Mouse (Mus musculus): ENCODE data around the gene Wasf2.

The Wasf2 gene

DNA sequence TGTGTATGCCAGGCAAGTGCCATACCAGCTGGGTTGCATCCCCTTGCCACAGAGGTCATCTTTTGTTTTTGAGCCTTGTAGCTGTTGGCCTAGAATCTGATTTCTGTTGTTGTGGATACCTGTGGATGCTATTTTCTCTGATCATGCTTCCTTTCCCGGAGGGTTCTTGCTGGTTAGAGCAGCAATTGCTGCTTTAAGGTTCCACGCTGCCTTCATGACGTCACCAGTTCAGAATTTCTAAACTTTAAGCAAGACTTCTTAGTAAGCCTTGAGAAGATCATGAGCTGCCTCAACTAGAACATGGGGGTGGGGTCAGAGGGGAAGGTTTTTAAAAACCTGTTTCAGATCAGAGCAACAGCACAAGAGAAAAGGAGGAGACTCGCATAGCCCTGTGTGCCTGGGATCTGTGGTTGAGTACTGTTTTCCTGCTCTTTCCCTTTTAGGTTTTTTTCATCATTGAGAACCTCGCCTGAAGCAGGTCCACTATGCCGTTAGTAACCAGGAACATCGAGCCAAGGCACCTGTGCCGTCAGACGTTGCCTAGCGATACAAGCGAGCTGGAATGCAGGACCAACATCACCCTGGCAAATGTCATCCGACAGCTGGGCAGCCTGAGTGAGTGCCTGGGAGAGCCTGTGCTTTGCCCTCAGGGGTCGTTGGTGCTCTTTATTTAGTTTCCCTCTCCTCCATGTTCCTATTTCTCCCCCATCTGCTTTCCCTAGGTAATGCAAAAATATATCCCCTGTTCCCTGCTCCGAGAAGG lies 45.9 kb downstream of the Wasf2 start:
- DNase-seq (ENCODE audit: low spot score in 2 of 2), result no peak

DNA sequence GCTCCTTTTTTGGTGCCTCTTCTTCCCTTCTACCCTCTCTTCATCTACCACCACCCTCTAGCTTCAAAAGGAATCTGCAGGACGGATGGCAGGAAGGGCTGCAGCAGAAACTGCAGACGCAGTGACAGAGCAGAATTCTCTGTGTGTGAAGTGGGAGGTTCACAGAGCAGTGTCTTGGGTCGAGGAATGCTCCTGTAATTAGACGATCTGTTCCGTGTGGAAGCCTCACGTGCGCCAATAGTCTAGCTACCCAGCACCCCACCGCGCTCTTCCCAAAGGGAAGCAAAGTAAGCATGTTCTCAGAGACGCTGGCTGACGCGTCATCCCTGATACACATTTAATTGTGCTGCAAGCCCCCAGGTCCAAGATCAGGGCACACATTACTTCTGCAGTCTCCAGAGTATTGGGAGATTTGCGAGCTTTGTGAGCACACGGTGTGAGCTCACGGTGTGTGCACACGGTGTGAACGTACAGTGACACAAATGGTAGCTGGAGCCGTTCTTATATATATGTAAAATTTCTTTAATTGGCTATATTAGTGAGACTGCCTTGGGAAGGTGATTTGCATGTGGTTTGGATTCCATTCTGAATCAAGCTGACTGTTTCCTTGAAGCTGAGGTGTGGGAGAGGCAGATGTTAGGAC lies 46.6 kb downstream of the Wasf2 start:
- peak; percentile 58 to 70 for DNase-seq (ENCODE audit: low spot score in 2 of 2)

DNA sequence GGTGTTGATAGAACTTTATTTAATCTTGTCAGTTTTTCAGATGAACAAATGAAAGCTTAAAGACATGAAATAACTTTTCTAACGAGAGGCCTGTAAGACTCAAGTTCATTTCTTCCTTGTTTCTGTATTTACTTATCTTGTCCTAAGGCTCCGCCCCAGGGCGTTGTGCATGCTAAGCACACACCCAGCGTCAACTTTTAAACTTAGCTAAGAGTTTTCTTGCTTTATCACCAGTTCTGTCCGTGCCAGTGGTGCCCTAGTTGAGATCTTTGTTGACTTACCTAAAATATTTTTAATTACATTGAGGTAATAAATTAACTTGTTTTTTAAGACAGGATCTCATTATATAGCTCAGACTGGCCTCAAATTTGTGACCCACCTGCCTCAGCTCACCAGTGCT lies 48.0 kb downstream of the Wasf2 start:
- no peak for DNase-seq (ENCODE audit: low spot score in 2 of 2)

DNA sequence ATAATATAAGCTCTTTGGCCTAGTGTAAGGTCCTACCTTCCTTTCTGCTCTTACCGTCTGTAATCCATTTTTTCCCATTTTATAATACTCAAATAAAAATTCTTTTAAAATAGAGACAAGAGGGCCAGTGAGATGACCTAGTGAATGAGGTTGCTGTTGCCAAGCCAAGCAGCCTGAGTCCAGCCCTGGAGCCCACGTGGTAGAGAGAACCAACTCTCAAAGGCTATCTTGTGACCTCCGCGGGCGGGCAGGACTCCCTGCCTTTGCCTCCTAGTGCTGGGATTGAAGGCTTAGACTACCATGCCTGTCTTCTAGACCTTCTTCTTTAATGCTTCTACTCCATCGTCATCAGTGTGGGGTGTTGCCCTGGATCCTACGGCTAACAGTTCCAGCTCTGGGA lies 49.0 kb downstream of the Wasf2 start:
- no peak for DNase-seq (ENCODE audit: low spot score in 2 of 2)

DNA sequence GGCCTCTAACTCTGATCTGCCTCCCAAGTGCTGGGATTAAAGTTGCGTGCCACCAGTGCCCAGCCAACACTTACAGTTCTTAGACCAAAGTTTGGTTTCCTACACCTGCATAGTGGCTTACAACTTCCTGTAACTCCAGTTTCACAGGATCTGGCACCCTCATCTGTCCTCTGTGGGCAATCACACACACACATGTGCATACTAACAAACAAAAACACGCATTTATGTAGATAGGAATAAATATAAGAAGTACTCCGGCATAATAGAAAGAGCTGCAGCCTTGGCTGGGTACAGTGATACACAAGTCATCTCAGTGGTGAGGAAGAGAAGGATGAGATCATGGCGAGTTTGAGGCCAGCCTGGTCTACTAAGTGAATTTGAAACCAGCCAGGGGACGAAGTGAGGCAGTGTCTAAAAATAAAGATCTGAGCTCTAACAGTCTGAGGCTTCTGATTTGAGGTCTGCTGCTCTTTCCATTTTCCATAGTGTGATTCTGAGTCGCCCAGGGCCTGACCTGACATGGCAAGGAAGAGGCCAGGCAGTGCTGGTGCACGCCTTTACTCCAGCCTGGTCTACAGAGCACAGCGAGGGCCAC lies 52.2 kb downstream of the Wasf2 start:
- DNase-seq (ENCODE audit: low spot score in 2 of 2), result no peak

DNA sequence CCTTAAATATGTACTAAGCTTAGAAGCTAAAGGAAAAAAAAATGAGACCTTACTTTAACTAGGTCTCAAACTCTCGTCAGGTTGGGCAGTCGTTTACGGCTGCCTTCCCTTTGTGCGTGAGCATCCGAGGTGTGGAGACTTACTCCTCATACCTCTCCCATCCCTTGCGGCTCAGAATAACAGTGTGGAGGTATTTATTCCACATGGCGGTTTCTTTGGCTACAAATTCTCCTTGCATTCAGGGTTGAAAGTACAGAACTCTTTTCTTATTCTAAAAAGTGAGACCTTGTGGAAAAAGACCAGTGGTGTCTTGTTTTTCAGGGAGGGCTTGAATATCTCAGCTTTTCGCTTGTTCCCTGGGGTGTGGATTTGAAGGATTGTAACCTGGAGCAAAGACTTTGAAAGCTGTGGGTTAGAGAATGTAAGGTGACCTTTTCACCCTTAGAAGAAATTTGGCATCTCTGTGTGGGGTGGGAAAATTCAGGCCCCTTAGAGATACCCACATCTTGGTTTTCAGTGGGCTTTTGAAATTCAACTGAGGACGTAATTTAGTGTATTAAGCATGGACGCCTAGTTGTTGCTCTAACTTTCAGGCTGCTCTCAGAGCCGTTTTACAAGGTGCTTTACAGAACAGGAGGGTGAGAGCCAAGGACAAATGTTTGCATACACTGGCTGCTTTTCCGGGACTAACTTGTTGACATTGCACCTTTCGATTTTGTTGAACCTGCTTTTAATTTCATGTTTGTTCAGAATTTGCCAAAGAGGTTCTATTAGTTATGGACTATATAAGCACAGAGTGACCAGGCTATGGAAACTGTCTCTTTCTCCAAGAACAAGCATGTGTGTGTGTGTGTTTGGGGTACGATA lies 54.0 kb downstream of the Wasf2 start:
- no peak for DNase-seq (ENCODE audit: low spot score in 2 of 2)

DNA sequence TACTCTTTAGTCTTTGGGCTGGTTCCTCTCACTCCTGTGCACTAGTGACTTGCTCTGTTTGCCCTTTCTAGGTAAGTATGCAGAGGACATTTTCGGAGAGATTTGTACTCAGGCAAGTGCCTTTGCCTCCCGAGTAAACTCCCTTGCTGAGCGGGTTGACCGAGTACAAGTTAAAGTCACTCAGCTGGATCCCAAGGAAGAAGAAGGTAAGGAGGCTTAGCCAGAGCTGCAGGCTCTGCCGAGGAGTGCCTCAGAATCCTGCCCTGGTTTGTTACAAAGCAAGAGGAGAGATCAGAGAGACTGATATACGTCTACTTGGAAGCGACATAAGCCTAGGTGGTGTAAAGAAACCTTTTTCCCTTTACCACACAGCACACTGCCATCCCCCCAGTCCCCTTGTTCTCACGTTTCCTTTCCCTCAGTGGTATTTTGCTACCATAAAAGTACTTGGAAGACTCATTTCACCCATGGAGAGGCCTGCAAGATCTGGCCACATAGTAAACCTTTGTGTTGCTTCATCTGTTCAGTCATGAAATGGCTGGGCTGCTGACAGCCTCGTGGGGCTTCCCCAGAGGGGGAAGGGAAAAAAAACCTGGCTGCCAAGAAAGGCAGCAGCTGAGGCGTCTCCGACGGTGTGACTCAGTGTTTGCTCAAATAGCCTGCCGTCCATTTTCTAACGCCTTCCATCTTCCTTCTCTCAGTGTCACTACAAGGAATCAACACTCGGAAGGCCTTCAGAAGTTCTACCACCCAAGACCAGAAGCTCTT lies 54.8 kb downstream of the Wasf2 start:
- DNase-seq (ENCODE audit: low spot score in 2 of 2), result no peak

DNA sequence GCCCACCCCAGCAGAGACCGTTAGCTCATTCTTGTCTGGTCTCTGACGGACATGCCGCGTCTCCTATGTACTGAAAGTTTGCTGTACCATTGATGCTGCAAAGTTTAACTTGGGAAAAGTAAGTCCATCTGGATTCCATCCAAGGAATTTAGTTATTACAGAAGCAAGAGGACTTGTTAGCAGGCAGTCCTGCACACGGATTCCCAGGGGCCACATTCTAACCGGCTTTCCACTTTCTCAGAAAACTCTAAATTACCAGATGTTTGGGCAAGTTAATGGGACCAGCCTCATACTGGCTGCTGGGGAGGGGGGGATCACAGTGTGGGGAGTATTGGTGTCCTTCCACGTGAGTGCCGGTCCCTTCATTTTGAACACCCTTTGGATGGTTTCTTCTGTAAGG lies 55.6 kb downstream of the Wasf2 start:
- DNase-seq (ENCODE audit: low spot score in 2 of 2), result no peak

DNA sequence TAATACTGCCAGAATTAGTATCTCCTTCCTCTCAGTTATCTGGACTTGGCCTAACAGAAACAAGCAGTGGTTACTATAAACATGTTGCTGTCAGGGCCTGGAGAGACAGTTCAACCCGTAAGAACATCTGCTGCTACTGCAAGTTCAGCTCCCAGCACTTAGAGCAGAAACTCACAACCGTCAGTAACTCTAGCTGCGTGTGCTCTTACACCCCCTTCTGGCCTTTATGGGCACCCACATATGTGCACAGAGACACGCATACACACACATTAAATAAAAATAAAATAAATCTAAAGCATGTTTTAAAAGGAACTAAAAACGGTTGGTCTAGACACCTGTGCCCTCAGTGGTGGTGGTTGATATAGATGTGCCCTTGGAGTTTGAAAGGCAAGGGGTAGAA lies 56.6 kb downstream of the Wasf2 start:
- no peak for DNase-seq (ENCODE audit: low spot score in 2 of 2)

DNA sequence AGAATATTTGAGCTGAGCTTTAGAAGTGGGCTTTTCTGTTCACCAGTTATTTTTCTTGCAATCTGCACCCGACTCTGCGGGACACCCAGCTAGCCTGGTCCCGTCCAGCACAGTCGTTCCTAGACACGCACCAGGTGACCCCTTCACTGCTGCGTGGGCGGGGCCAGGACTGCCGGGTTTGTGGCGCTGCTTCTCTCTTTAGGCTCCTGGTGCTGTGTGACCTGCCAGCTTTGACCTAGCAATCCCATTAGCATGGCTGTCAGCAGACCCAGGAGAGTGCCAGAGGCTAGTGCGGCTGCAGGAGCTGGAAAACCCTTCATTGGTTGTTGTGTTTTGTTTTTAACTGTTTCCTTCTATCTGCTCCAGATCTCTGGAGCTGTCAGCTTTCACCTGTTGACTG lies 59.1 kb downstream of the Wasf2 start:
- no peak for DNase-seq (ENCODE audit: low spot score in 2 of 2)

DNA sequence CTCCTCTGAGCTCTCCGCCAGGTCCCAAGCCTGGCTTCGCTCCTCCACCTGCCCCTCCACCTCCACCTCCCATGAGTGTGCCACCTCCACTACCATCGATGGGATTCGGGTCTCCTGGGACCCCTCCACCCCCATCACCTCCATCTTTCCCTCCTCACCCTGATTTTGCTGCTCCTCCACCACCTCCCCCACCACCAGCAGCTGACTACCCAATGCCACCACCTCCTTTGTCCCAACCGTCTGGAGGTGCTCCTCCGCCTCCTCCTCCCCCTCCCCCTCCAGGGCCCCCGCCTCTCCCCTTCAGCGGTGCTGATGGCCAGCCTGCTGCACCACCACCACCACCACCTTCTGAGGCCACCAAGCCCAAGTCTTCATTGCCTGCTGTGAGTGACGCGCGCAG lies 64.2 kb downstream of the Wasf2 start:
- no peak for DNase-seq (ENCODE audit: low spot score in 2 of 2)

DNA sequence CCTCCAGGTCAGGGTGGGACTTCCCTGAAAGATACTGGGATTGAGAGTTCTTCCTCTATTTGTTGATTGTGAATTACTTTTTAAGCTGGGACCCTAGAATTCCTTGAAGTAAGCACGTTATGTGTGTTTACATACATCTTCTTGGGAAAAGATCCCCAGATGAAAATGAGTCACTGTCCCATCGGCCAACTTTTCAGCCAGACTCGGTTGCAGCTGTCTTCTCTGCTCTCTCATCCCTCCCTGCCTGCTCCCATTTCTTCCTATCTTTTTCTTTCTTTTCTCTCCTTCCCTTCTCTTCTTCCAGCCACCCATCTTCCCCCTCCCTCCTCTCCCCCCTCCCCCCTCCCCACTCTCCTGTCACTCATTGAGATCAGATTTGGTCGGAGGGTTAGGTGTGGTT lies 64.7 kb downstream of the Wasf2 start:
- DNase-seq (ENCODE audit: low spot score in 2 of 2), result no peak

DNA sequence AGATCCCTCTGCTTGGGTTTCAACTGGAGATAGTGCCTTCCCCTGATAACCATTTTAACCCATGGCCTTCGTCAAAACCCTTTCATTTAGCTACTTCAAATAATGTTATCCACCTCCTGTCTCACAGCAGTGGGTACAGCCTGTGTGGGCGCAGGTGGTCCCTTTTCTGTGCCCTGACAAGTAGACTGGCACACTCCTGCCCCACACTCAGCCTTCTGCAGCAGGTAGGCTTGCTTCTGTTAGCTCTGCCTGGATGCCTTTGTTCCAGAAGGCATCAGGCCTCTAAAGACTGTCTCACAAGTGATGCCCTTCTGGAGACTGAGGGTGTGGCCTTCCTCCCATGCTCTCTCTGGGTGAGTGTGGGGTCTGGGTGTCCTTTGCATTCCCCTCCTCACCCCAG lies 65.8 kb downstream of the Wasf2 start:
- no peak for DNase-seq (ENCODE audit: low spot score in 2 of 2)

DNA sequence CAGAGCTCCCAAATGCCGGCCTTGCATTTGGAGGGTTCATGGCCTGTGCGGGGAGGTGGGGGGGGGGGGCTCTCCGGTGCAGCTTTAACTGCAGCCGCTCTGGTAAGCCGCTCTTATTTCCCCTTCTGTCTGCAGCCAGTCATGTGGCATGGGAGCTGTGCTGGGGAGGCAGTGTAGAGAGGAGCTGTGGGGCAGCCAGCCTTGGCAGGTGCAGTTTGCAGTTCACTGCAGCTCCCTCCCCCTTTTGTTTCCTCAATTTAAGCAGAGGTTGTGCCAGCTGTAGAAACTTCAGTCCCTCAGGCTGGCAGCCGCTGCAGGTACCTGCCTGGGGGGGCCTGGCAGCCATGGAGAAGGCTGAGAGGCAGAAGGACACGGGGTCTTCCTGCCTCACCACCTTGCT lies 66.5 kb downstream of the Wasf2 start:
- no peak for DNase-seq (ENCODE audit: low spot score in 2 of 2)

DNA sequence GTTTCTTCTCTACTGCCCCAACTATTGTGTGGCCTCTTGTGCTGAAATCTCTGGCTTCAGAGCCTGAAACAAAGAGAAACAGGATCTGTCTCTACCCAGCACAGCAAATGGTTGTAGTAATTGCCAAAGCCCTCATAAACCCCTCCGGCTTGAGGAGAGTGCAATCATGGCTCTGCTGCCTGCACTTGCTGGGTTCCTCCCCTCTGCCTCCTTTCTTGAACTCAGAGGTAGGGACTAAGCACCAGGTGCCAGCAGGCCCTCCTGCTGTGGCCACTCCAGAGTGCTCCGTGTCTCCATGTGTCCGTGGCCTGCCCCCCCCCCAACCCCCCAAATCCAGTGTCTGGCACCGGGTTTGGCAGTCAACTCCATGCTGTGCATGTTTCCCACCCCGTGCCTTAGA lies 67.0 kb downstream of the Wasf2 start:
- DNase-seq (ENCODE audit: low spot score in 2 of 2), result no peak

DNA sequence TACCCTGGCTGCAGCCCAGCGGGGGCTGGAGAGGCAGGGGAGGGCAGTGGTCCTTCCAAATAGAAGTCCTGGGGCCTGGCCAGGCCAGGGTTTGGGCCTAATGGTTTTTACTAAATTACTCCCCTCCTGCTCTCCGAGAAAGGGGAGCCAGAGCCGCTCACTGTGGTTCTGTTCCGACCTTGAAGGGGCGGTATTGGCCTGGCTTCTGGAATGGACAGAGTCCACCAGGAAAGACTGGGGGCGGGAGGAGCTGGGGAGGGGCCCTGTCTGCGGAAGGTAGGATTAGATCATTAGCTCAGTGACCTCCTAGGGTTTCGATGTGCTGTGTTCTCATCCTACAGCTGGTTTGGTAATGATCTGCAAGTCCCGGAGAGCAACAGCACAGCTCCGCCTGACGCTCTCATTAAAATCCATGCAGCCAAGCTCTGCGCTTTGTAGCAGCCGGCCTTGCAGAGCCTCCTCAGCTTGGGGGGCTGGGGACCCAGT lies 67.5 kb downstream of the Wasf2 start:
- DNase-seq (ENCODE audit: low spot score in 2 of 2), result peak in 1 of 2 experiments; percentile 37

DNA sequence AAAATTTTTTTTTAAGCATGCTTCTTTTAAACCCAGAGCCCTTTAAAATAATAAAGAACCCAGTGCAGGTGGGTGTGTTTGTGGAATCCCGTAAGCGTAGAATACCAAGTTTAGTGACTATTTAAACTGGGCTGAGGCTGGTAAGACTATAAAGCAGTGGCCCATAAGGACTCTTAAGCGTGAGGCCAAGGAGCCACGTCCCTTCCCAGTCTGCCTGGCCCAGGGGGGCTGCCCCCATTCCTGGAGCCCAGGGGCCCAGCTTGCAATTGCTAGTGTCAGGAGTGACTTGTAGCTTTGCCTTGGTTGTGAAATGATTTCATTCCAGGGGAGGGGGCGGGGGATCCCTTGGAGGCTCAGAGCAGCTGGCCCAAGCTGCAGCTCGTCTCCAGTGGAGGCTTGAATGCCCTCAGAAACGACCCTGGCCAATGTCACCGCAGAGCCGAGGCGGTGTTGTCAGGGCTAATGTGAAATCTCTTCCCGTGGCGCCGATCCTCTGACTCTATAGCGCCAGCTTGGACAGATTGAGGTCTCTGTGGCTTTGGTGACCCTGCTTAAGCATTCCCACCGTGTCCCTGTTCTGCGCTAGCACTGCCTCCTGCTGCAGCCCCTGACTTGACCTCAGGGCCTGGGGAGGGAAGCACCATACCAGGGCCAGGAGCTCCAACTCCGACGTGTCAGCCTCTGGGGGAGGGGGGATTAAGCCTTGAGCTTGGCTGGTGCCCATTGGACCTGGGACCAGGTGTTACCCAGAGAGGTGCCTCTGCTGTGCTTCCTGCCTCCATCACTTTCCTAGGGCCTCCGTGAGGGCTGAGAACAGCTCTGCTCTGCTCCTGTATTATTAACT lies 68.3 kb downstream of the Wasf2 start:
- DNase-seq (ENCODE audit: low spot score in 2 of 2), result peak in 1 of 2 experiments; percentile 31

DNA sequence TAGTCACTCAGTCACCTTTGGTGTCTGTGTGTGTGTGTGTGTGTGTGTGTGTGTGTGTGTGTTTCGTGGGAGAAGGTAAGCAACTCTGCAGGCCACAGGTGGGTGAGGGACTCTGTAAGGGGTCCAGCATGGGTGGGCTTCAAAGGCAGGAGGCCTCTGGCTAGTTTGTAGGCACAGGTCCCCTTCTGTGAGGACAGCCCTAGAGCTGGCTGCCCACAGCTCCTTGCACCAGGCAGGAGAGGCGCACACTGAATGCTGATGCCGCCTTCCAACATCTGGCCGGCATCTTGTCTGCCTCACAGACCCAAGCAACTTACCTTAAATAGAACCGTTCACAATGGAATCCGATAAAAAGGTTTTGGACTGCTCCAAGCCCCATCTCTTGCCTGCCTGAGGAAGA lies 69.4 kb downstream of the Wasf2 start:
- DNase-seq (ENCODE audit: low spot score in 2 of 2), result no peak

DNA sequence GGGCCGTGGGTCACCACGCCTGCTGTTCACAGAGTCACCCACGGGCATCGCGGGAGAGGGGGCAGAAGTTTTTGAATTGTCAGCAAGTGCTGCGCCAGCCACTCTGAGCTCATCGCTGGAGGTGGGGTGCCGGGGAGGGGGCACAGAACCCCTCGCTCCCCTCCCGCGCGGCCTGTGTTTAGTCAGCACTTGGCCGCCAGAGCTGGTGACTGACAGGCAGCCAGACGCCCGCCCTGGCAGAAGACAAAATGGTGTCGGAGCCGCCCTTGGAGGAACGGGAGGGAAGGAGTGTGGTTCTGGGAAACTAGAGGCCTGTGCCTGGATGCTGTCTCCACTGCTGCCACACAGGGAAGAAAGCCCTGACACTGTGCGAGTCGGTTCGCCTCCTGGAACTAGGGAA lies 70.0 kb downstream of the Wasf2 start:
- peak; percentile 72 to 75 for DNase-seq (ENCODE audit: low spot score in 2 of 2)

DNA sequence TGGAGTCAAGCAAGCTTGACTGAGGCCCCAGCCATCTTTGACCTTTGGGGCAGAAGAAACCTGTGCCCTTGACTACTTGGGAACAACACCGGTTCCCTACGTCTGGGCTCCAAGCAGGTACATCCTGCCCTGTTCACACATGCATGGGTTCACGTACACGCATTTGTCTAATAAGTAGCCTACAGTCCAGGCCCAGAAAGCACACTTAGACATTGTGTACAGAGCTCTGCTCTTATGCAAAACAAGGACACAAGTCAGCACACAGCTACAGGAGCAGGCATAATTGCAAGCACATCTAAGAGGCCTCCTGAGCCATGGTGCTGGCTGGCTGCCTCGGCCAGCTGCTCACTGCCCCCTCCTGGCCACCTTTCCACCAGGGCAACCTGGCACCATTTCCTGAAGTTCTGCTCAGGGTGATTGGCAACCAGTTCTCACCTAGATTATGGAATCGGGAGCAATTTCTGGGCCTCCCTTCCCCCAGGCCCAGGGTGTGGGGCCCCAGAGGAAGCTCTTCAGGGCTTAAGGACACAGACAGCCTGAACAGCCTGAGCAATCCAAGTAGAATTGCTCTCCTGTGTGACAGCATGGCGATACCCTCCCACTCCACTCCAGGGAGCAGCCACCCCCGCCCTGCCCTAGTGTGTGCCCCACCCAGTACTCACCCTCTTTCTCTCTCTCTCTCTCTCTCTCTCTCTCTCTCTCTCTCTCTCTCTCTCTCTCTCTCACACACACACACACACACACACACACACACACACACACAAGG lies 70.9 kb downstream of the Wasf2 start:
- DNase-seq (ENCODE audit: low spot score in 2 of 2), result peak; percentile 61 to 64
